Comparison of ENCODE assay signal across 15 mouse cellular contexts in the genomic region with DNA sequence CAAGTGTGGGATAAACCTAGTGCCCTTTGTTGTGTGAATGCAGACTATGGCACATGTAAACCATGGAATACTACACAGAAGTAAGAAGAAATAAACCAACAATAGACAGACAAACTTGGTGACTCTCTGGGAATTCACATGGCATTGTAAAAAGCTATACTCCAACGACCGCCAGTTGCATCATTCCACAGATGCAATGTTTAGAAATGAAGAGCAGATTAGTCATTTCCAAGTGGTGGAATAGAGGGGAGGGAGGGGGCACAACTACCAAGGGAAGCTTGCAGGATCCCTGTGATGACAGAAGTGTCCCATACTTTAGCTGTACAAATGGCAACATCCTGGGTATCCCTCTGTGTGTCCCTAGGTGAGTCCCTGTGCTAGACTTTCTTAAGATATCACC.
"Had no signal": no experiment of that assay in that cellular context is flagged by ENCODE, and none has a peak within 500 bp of the region (broad histone marks: within the 10 kb centered on the region; RNA-seq: fewer than 3 reads in every experiment).

No protein-coding gene starts in this region.

- DNase-seq: gastrocnemius, postnatal 14 days; gastrocnemius, postnatal 36 days; heart, adult 2 months; heart, postnatal 4 days; kidney, adult 11 months; kidney, adult 2 months; kidney, adult 9 months; kidney, postnatal 14 days; kidney, postnatal 36 days; layer of hippocampus, adult 9-11 months; layer of hippocampus, postnatal 36 days; liver; liver, embryonic 13.5 days had no signal

- ATAC-seq: hindbrain, postnatal 0 days; intestine, embryonic 16.5 days had no signal
